Mouse (Mus musculus): ENCODE measurements around the gene Mex3a. TPM values are rescaled to one million over a fixed set of nuclear protein-coding genes. Genes with fewer than 3 reads are reported as not detected.
A peak's percentile ranks its signal among the peaks of the same experiment; 100 is the strongest.

Gene Mex3a
- polyA plus RNA-seq, 1 experiment from 2014 or later = 43.5 TPM

GRCm38 (mm10) chr3:88516407-88516806 is 15.8 kb upstream of the Mex3a start:
- WGBS = 78% methylated on average over 2 of the region's 2 CpGs

DNA sequence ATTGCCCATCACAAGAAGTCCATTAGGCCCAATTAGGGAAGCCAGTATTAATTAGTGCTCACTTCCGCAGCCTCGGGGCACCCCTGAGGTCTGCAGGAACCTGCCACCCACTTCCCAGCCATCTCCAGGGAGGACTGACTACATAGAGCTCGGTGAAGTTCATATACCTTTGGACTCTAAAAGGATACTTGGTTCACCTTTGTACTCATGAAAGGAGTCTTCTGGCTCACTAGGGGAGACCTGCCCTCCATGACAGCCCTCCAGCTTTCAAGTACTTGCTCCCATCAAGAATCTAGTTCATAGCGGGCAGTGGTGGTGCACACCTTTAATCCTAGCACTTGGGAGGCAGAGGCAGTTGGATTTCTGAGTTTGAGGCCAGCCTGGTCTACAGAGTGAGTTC is 13.8 kb upstream of the Mex3a start:
- H3K27me3 ChIP-seq (ENCODE audit: control insufficient read depth, insufficient read depth, low read length) = no peaks in the 10 kb centered on the region
- WGBS = 68% methylated on average over 4 of the region's 4 CpGs
- H3K9me3 ChIP-seq (ENCODE audit: control insufficient read depth, low read length) = no peaks in the 10 kb centered on the region
- H3K36me3 ChIP-seq (ENCODE audit: control insufficient read depth, insufficient read depth, low read length) = no peaks in the 10 kb centered on the region
- H3K4me1 ChIP-seq (ENCODE audit: control insufficient read depth, insufficient read depth, low read length) = 0 out of 2 replicates have a peak, but pooled peaks cover 2% of the 10 kb centered on the region
- H3K9ac ChIP-seq (ENCODE audit: low read length) = no peak overlapping the region
- H3K4me3 ChIP-seq (ENCODE audit: low read depth, low read length) = no peak overlapping the region
- no peak overlapping the region for H3K4me2 ChIP-seq (ENCODE audit: low read depth, severe bottlenecking)
- DNase-seq (ENCODE audit: low spot score) (no peak), ATAC-seq (ENCODE audit: insufficient number of reproducible peaks, low FRiP score, low TSS enrichment, low read depth) (no peak)
- no peak overlapping the region for H3K27ac ChIP-seq (replicated peaks; ENCODE audit: low read depth, low read length)

More at GRCm38 (mm10) chr3:88516407-88516806, 15.8 kb upstream of the Mex3a start:
- H3K4me1 ChIP-seq (ENCODE audit: control insufficient read depth, insufficient read depth, low read length) = peaks cover 19% of the 10 kb centered on the region
- DNase-seq (ENCODE audit: low spot score) = no peak
- no peaks in the 10 kb centered on the region for H3K36me3 ChIP-seq (ENCODE audit: control insufficient read depth, insufficient read depth, low read length)
- H3K27ac ChIP-seq (replicated peaks; ENCODE audit: low read depth, low read length) = no peak overlapping the region
- no peak overlapping the region for H3K4me2 ChIP-seq (ENCODE audit: low read depth, severe bottlenecking)
- no peaks in the 10 kb centered on the region for H3K9me3 ChIP-seq (ENCODE audit: control insufficient read depth, low read length)
- H3K9ac ChIP-seq (ENCODE audit: low read length) = no peak overlapping the region
- H3K27me3 ChIP-seq (ENCODE audit: control insufficient read depth, insufficient read depth, low read length) = no peaks in the 10 kb centered on the region
- no peak overlapping the region for H3K4me3 ChIP-seq (ENCODE audit: low read depth, low read length)
- no peak for ATAC-seq (ENCODE audit: insufficient number of reproducible peaks, low FRiP score, low TSS enrichment, low read depth)

DNA sequence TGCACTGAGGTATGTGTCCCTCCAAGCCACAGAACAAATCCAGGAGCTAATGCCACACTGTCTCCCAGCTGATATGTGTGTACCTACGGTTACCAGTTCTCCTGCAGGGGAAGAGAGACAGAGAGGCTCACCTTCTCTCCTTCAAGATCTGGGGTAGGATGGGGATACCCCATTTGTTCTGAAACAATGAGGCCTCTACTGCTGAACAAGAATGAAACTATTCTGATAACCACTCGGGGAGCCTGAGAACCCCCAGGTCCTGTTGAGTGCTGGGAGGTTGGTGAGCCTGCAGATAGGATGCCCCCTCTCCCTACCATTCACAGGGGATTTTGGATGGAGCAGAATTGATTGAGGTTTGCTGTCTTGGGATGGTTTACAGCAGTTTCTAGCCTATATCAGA is 12.1 kb upstream of the Mex3a start:
- 87% methylated on average over 2 of the region's 2 CpGs for WGBS
- Histone ChIP-seq H3K4me2 (ENCODE audit: low read depth, severe bottlenecking) (no peak overlapping the region), H3K4me3 (ENCODE audit: low read depth, low read length) (no peak overlapping the region), H3K9me3 (ENCODE audit: control insufficient read depth, low read length) (no peaks in the 10 kb centered on the region), H3K4me1 (ENCODE audit: control insufficient read depth, insufficient read depth, low read length) (no peaks in the 10 kb centered on the region), H3K27ac (replicated peaks; ENCODE audit: low read depth, low read length) (no peak overlapping the region), H3K9ac (ENCODE audit: low read length) (no peak overlapping the region), H3K27me3 (ENCODE audit: control insufficient read depth, insufficient read depth, low read length) (no peaks in the 10 kb centered on the region), H3K36me3 (ENCODE audit: control insufficient read depth, insufficient read depth, low read length) (0 out of 2 replicates have a peak, but pooled peaks cover 3% of the 10 kb centered on the region)
- DNase-seq (ENCODE audit: low spot score) = no peak
- no peak for ATAC-seq (ENCODE audit: insufficient number of reproducible peaks, low FRiP score, low TSS enrichment, low read depth)

GRCm38 (mm10) chr3:88521156-88521555 is 11.0 kb upstream of the Mex3a start:
- Histone ChIP-seq H3K36me3 (ENCODE audit: control insufficient read depth, insufficient read depth, low read length) (0 out of 2 replicates have a peak, but pooled peaks cover 3% of the 10 kb centered on the region), H3K4me3 (ENCODE audit: low read depth, low read length) (no peak overlapping the region), H3K27me3 (ENCODE audit: control insufficient read depth, insufficient read depth, low read length) (no peaks in the 10 kb centered on the region), H3K4me2 (ENCODE audit: low read depth, severe bottlenecking) (no peak overlapping the region), H3K9ac (ENCODE audit: low read length) (no peak overlapping the region), H3K9me3 (ENCODE audit: control insufficient read depth, low read length) (no peaks in the 10 kb centered on the region), H3K4me1 (ENCODE audit: control insufficient read depth, insufficient read depth, low read length) (no peaks in the 10 kb centered on the region), H3K27ac (replicated peaks; ENCODE audit: low read depth, low read length) (no peak overlapping the region)
- ATAC-seq (ENCODE audit: insufficient number of reproducible peaks, low FRiP score, low TSS enrichment, low read depth) (no peak), DNase-seq (ENCODE audit: low spot score) (no peak)
- WGBS = 94% methylated on average over 6 of the region's 6 CpGs

DNA sequence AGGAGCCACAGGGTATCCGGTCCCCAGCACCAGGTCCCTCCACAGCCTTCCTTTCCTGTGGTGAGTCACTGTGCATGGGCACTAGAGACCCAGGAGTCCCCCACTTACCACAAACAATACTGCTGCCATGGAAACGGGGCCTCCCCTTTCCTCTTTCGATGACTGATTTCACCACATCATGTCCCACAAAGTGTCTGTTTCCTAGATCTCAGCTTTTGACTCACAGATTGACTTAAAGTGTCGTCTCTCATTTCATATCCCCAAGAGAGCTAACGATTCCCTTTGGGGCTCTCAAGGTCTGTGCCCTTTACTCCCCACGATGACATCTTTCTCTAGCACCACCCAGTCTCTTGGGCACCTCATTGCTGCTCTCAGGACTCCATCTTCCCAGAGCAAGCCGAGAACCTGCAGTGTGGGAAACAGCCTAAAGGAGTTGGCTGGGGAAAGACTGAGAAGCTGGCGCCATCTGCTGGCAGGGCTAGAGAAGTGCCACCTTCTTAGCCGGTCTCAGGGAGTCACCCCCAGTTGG is 10.3 kb upstream of the Mex3a start:
- Histone ChIP-seq H3K9me3 (ENCODE audit: control insufficient read depth, low read length) (no peaks in the 10 kb centered on the region), H3K4me3 (ENCODE audit: low read depth, low read length) (no peak overlapping the region), H3K27me3 (ENCODE audit: control insufficient read depth, insufficient read depth, low read length) (no peaks in the 10 kb centered on the region), H3K4me1 (ENCODE audit: control insufficient read depth, insufficient read depth, low read length) (peaks cover 3% of the 10 kb centered on the region; the same call in 1 of the 2 replicates), H3K9ac (ENCODE audit: low read length) (no peak overlapping the region), H3K27ac (replicated peaks; ENCODE audit: low read depth, low read length) (no peak overlapping the region), H3K36me3 (ENCODE audit: control insufficient read depth, insufficient read depth, low read length) (0 out of 2 replicates have a peak, but pooled peaks cover 3% of the 10 kb centered on the region), H3K4me2 (ENCODE audit: low read depth, severe bottlenecking) (no peak overlapping the region)
- DNase-seq (ENCODE audit: low spot score) (peak; percentile 85), ATAC-seq (ENCODE audit: insufficient number of reproducible peaks, low FRiP score, low TSS enrichment, low read depth) (peak; percentile 26; the same call in 1 of the 2 replicates)
- 39% methylated on average over 9 of the region's 9 CpGs for WGBS

GRCm38 (mm10) chr3:88523027-88523426 is 9.2 kb upstream of the Mex3a start:
- no peak for ATAC-seq (ENCODE audit: insufficient number of reproducible peaks, low FRiP score, low TSS enrichment, low read depth)
- WGBS = 89% methylated on average over 8 of the region's 8 CpGs

GRCm38 (mm10) chr3:88525021-88525420 is 7.2 kb upstream of the Mex3a start:
- H3K4me3 ChIP-seq (ENCODE audit: low read depth, low read length) = no peak overlapping the region
- H3K9ac ChIP-seq (ENCODE audit: low read length) = no peak overlapping the region
- ATAC-seq (ENCODE audit: insufficient number of reproducible peaks, low FRiP score, low TSS enrichment, low read depth) (no peak), DNase-seq (ENCODE audit: low spot score) (no peak)
- H3K9me3 ChIP-seq (ENCODE audit: control insufficient read depth, low read length) = no peaks in the 10 kb centered on the region
- H3K4me1 ChIP-seq (ENCODE audit: control insufficient read depth, insufficient read depth, low read length) = peaks cover 24% of the 10 kb centered on the region
- no peak overlapping the region for H3K4me2 ChIP-seq (ENCODE audit: low read depth, severe bottlenecking)
- no peak overlapping the region for H3K27ac ChIP-seq (replicated peaks; ENCODE audit: low read depth, low read length)
- 87% methylated on average over 5 of the region's 5 CpGs for WGBS
- H3K27me3 ChIP-seq (ENCODE audit: control insufficient read depth, insufficient read depth, low read length) = no peaks in the 10 kb centered on the region
- 0 out of 2 replicates have a peak, but pooled peaks cover 3% of the 10 kb centered on the region for H3K36me3 ChIP-seq (ENCODE audit: control insufficient read depth, insufficient read depth, low read length)

More at GRCm38 (mm10) chr3:88523027-88523426, 9.2 kb upstream of the Mex3a start:
- H3K27me3 ChIP-seq (ENCODE audit: control insufficient read depth, insufficient read depth, low read length) = no peaks in the 10 kb centered on the region
- H3K9me3 ChIP-seq (ENCODE audit: control insufficient read depth, low read length) = no peaks in the 10 kb centered on the region
- H3K4me3 ChIP-seq (ENCODE audit: low read depth, low read length) = no peak overlapping the region
- no peak overlapping the region for H3K9ac ChIP-seq (ENCODE audit: low read length)
- H3K27ac ChIP-seq (replicated peaks; ENCODE audit: low read depth, low read length) = no peak overlapping the region
- 0 out of 2 replicates have a peak, but pooled peaks cover 3% of the 10 kb centered on the region for H3K36me3 ChIP-seq (ENCODE audit: control insufficient read depth, insufficient read depth, low read length)
- H3K4me1 ChIP-seq (ENCODE audit: control insufficient read depth, insufficient read depth, low read length) = peaks cover 10% of the 10 kb centered on the region
- H3K4me2 ChIP-seq (ENCODE audit: low read depth, severe bottlenecking) = no peak overlapping the region
- no peak for DNase-seq (ENCODE audit: low spot score)

GRCm38 (mm10) chr3:88526157-88527131 is 5.8 kb upstream of the Mex3a start:
- Histone ChIP-seq H3K36me3 (ENCODE audit: control insufficient read depth, insufficient read depth, low read length) (0 out of 2 replicates have a peak, but pooled peaks cover 3% of the 10 kb centered on the region), H3K27ac (replicated peaks; ENCODE audit: low read depth, low read length) (no peak overlapping the region), H3K27me3 (ENCODE audit: control insufficient read depth, insufficient read depth, low read length) (no peaks in the 10 kb centered on the region), H3K4me2 (ENCODE audit: low read depth, severe bottlenecking) (no peak overlapping the region), H3K9ac (ENCODE audit: low read length) (no peak overlapping the region), H3K4me3 (ENCODE audit: low read depth, low read length) (no peak overlapping the region), H3K4me1 (ENCODE audit: control insufficient read depth, insufficient read depth, low read length) (peaks cover 27% of the 10 kb centered on the region), H3K9me3 (ENCODE audit: control insufficient read depth, low read length) (no peaks in the 10 kb centered on the region)
- ATAC-seq (ENCODE audit: insufficient number of reproducible peaks, low FRiP score, low TSS enrichment, low read depth) (peak; percentile 63; the same call in 1 of the 2 replicates), DNase-seq (ENCODE audit: low spot score) (peak; percentile 96)
- 37% methylated on average over 17 of the region's 17 CpGs for WGBS
